Mouse (Mus musculus) c-Kit-positive CD71-positive TER-119-positive erythroid progenitor cells, embryonic 14.5 days (primary cell): ENCODE measurements around the gene Prl2c1.
"Not testable (repeated sequence)": the region's sequence is repeated elsewhere in the genome, so short reads cannot be mapped to it uniquely, and the experiment has no call there.

Source experiments
- DNase-seq: peaks from one replicate; pipeline ENCODE4 v3.0.0-alpha.2; 2013; ENCODE audit warnings: low spot score

Gene Prl2c1

DNA sequence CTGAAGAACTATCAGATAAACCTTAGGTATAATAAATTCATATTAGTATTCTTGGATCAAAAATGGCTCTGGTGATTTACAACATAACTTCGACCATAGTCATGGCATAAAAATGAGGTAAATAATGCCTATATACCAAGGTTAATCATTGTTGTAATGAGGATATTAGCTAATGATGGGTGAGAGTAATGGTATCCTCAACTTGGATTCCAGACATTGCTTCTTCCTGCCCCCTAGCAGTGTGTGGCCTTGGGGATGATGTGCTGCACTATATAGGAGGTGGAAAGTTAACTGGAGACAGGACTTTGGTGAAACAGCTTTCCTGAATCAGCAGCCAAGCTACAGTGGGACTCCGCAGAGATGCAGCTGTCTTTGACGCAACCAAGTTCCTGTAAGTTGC lies at the start of gene Prl2c1:
TSS of gene Prl2c1 (plus strand) at position 301 of the 400 bp plus-strand sequence.
- no peak for DNase-seq

DNA sequence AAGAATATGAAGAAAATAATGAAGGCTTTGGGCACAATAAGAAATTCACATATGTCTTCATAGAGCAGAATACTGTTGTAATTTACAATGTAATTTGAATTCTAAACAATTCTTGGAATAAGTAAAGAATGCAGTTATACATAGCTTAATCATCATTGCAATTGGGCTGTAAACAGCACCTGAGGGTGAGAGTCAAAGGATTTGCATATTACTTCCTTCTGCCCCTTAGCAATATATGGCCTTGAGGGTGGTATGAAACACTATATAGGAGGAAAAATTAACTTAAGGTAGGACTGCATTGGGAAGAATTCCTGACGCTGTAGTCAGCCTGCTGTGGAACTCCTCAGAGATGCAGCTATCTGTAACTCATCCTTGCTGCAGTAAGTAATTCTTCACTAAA lies 47.8 kb upstream of the Prl2c1 start, which contains the start of gene Prl2a1:
TSS of gene Prl2a1 (plus strand) at position 301 of the 400 bp plus-strand sequence.
- no peak for DNase-seq

GRCm38 (mm10) chr13:27802765-27803164 lies 46.4 kb upstream of the Prl2c1 start:
- DNase-seq, result no peak

DNA sequence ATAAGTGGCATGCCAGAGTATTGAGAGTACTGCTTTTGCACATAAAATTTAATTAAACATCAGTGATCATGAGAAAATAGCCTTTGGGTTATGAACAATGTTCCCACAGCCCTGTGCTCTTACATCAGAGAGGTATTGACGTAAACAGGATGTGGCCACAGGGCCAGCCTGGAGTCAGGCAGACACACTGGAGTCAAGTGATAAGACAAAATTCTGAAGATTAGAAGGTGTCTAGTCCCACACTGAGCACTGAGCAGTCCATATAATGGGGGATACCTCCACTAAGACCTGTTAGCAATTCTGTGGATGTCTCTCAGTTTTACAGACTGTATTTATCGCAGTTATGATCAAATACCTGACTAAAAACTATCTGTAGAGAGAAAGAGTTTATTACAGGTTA lies 55.1 kb downstream of the Prl2c1 start:
- not testable (repeated sequence) for DNase-seq
